Mouse (Mus musculus) cortical plate, adult 2 months (tissue): ENCODE measurements around the gene Ephb1.

Experiments used
- CTCF ChIP-seq: fragments of 200-500 bp; IDR thresholded peaks from 2 replicates; pipeline ENCODE4 v1.5.1; 2011; ENCODE audit warnings: mild to moderate bottlenecking, control low read depth, low read length; ENCODE audit not compliant: insufficient read depth; ENCODE audit errors: extremely low read depth
- POLR2A ChIP-seq: fragments of 200-500 bp; IDR thresholded peaks from 2 replicates; pipeline ENCODE4 v1.6.1; 2011; ENCODE audit warnings: mild to moderate bottlenecking, low read length, control low read depth; ENCODE audit not compliant: insufficient read depth; ENCODE audit errors: extremely low read depth

DNA sequence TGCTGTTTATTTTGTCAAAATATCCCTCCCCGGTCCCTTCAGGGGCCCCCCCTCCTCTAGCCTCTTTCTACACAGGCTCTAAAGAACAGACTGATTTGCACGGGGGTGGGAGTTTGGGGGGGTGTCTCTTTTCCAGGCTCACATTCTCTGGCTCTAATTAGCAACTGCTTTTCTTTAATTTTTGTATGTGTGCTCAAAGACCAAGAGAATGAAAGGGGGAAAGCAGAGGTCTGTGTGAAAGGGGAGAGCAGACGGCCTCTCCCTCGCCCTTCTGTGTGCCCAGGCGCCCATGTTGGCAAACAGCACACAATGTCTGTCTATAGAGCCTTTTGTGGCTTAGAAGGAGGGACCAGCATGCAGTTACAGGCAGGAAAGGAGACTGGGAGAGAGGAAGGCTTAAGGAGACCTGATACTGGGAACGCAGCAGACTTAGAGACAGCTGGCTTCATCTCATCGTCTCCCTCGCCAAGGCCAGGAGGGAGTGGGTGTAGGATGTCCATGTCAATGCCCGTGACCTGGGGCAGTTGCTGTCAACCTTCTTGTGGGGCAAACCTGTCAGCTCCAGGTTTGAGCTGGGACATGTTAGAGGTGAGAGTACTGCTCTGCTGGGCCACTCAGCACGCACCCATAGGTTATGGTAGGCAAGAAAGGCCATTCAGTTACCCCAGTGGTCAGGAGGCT is 172.5 kb downstream of the Ephb1 start:
- TF ChIP-seq CTCF (no peak), POLR2A (no peak)
